Mouse (Mus musculus) lung, postnatal 0 days (tissue): ENCODE data around the gene Cux1.

Experiments
- CTCF ChIP-seq: IDR thresholded peaks from 2 replicates; pipeline ENCODE4 v1.5.1; 2016; ENCODE audit warnings: antibody characterized with exemption, mild to moderate bottlenecking
- EP300 ChIP-seq: IDR thresholded peaks from 2 replicates; pipeline ENCODE4 v1.6.1; 2016; ENCODE audit warnings: antibody characterized with exemption, mild to moderate bottlenecking, control low read depth

DNA sequence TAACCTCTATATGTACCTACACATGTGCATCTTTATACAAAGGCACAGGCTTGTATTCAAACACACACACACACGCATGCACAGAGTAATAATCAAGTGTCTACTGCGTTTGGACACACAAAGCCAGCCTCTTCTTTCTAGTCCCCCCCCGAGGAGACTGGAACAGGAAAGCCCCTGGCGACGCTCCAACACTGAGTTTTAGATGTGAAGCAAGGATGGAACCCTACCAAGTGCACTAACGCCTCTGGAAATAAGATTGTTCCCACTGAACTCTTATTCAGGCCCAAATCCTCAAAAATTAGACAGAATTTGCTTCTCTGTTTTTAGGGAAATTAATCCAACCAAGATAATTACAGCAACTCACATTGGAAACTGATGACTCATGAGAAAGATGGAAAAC, 212.6 kb downstream of the Cux1 start:
- TF ChIP-seq EP300 (no peak), CTCF (no peak)
